Mouse (Mus musculus): Measurements from ENCODE around the gene BC049352.

- TF ChIP-seq CTCF (IDR thresholded peaks at IDR 0.05; ENCODE audit: control insufficient read depth, insufficient read depth, insufficient read length) (no peak), MYOG (IDR thresholded peaks at IDR 0.05; ENCODE audit: control insufficient read depth, extremely low read depth, insufficient read length) (no peak), MAX (IDR thresholded peaks at IDR 0.05) (no peak), FOSL1 (IDR thresholded peaks at IDR 0.05; ENCODE audit: insufficient read depth, low read length, poor library complexity, severe bottlenecking) (no peak), USF1 (IDR thresholded peaks at IDR 0.05; ENCODE audit: low read depth) (no peak), MYOD1 (IDR thresholded peaks at IDR 0.05; ENCODE audit: control insufficient read depth, insufficient read length, low read depth) (no peak)
These were observed 99.1 kb downstream of the BC049352 start for GRCm38 (mm10) chr9:45280891-45281290.
